Mouse (Mus musculus) NIH3T3 (cell line): Measurements from ENCODE around the gene Pitpnm1.

Experiments used
- DNase-seq: peaks from one replicate; pipeline ENCODE4 v3.0.0-alpha.2; 2012; ENCODE audit warnings: low read depth

Gene Pitpnm1

GRCm38 (mm10) chr19:4095802-4096201 lies 4.0 kb upstream of the Pitpnm1 start:
- DNase-seq, result no peak

GRCm38 (mm10) chr19:4096642-4097440 lies 3.0 kb upstream of the Pitpnm1 start, which contains the start of gene Cdk2ap2:
Cdk2ap2 (plus strand) TSS chr19:4097182.
- peak; percentile 100 for DNase-seq

GRCm38 (mm10) chr19:4097441-4097825 lies 2.4 kb upstream of the Pitpnm1 start:
- DNase-seq, result peak; percentile 94

- DNase-seq, result no peak
Observed at GRCm38 (mm10) chr19:4098426-4098825, 1.4 kb upstream of the Pitpnm1 start.

GRCm38 (mm10) chr19:4099056-4099455 lies 742 bp upstream of the Pitpnm1 start:
- DNase-seq, result peak; percentile 99

GRCm38 (mm10) chr19:4100718-4101261 lies 992 bp downstream of the Pitpnm1 start:
- DNase-seq, result no peak

GRCm38 (mm10) chr19:4101466-4101865 lies 1.7 kb downstream of the Pitpnm1 start:
- no peak for DNase-seq

GRCm38 (mm10) chr19:4102049-4102448 lies 2.3 kb downstream of the Pitpnm1 start:
- no peak for DNase-seq

- DNase-seq, result no peak
Observed at GRCm38 (mm10) chr19:4102626-4103025, 2.8 kb downstream of the Pitpnm1 start.

- DNase-seq, result no peak
Observed at GRCm38 (mm10) chr19:4103294-4103693, 3.5 kb downstream of the Pitpnm1 start.

- no peak for DNase-seq
Observed at GRCm38 (mm10) chr19:4103792-4104191, 4.0 kb downstream of the Pitpnm1 start.

GRCm38 (mm10) chr19:4104675-4105194 lies 4.9 kb downstream of the Pitpnm1 start:
- DNase-seq, result no peak

GRCm38 (mm10) chr19:4106654-4107053 lies 6.9 kb downstream of the Pitpnm1 start:
- DNase-seq, result no peak

- DNase-seq, result no peak
Observed at GRCm38 (mm10) chr19:4108535-4108934, 8.7 kb downstream of the Pitpnm1 start.

GRCm38 (mm10) chr19:4112063-4112960 lies 12.5 kb downstream of the Pitpnm1 start:
- DNase-seq, result no peak

- DNase-seq, result peak; percentile 99
Observed at GRCm38 (mm10) chr19:4113186-4113805, 13.5 kb downstream of the Pitpnm1 start.

- peak; percentile 63 for DNase-seq
Observed at GRCm38 (mm10) chr19:4113806-4114230, 14.0 kb downstream of the Pitpnm1 start.

GRCm38 (mm10) chr19:4114551-4114950 lies 14.8 kb downstream of the Pitpnm1 start:
- no peak for DNase-seq

GRCm38 (mm10) chr19:4115144-4115543 lies 15.3 kb downstream of the Pitpnm1 start:
- no peak for DNase-seq

GRCm38 (mm10) chr19:4115816-4116215 lies 16.0 kb downstream of the Pitpnm1 start:
- DNase-seq, result no peak

GRCm38 (mm10) chr19:4117006-4117405 lies 17.2 kb downstream of the Pitpnm1 start:
- no peak for DNase-seq

GRCm38 (mm10) chr19:4118350-4118749 lies 18.6 kb downstream of the Pitpnm1 start:
- DNase-seq, result no peak
